Mouse (Mus musculus): ENCODE results near the gene Tet2. TPM values are rescaled to one million over a fixed set of nuclear protein-coding genes. Genes with fewer than 3 reads are reported as not detected.
A peak's percentile ranks its signal among the peaks of the same experiment; 100 is the strongest.

Tet2 gene
- polyA plus RNA-seq, 1 experiment from 2014 or later: 8.2 TPM

DNA sequence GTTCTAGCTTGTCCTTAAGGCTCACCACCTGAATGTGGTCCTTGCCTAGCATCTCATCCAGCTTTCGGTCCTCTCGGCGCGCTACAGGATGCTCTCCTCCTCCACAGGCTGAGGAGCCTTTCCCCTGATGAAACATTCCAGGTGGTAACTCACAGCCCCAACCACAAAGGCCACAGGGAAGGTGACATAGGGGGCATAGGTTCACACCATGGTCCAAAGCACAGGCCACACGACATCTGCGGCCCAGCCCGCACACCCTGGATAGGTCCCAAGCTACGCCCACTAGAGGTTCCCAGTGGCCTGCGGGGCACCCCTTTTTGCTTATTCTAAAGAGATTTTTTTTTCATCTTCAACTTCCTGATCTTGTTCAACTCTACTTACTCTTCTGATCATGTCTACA lies 34.7 kb upstream of the Tet2 start:
- ATAC-seq (replicated peaks; ENCODE audit: low FRiP score): no peak
- 88% methylated on average over 9 of the region's 9 CpGs for WGBS

DNA sequence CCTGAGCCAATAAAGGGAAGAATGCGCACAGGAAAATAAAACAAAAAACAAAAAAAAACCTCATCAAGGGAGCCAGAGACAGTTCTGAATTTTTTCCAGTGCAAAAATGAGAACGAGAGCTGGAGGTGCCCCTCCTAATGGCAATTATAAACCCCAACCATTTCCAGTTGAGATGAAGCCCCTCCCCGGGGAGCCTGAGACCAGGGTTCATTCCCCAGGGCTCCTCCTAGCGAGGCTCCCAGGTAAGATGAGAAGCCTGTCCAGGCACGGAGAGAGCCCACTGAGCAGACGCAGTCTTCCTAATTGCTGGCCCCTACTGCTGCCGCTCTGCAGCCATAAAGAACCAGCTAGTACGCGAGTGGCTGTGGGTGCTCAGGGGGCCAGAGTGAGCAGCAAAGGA lies 34.2 kb upstream of the Tet2 start:
- Histone ChIP-seq H3K4me2 (no peak overlapping the region), H3K27me3 (replicated peaks; ENCODE audit: control insufficient read depth, insufficient read depth, low read length) (no peaks in the 10 kb centered on the region), H3K4me3 (ENCODE audit: low read depth, low read length) (no peak overlapping the region), H3K9ac (ENCODE audit: low read depth, low read length) (no peak overlapping the region), H3K4me1 (replicated peaks; ENCODE audit: control insufficient read depth, insufficient read depth, low read length) (no peaks in the 10 kb centered on the region), H3K27ac (ENCODE audit: low read depth, low read length) (no peak overlapping the region), H3K36me3 (ENCODE audit: control insufficient read depth, insufficient read depth, low read length) (no peaks in the 10 kb centered on the region), H3K9me3 (ENCODE audit: control insufficient read depth, low read length) (no peaks in the 10 kb centered on the region)
- ATAC-seq (replicated peaks; ENCODE audit: low FRiP score) (no peak), DNase-seq (ENCODE audit: low spot score) (no peak)
- WGBS: 67% methylated on average over 9 of the region's 9 CpGs

More for the DNA sequence above, 34.7 kb upstream of the Tet2 start:
- no peaks in the 10 kb centered on the region for H3K36me3 ChIP-seq (ENCODE audit: control insufficient read depth, insufficient read depth, low read length)
- H3K27me3 ChIP-seq (replicated peaks; ENCODE audit: control insufficient read depth, insufficient read depth, low read length): no peaks in the 10 kb centered on the region
- H3K4me2 ChIP-seq: no peak overlapping the region
- DNase-seq (ENCODE audit: low spot score): no peak
- H3K9me3 ChIP-seq (ENCODE audit: control insufficient read depth, low read length): no peaks in the 10 kb centered on the region
- H3K4me1 ChIP-seq (replicated peaks; ENCODE audit: control insufficient read depth, insufficient read depth, low read length): no peaks in the 10 kb centered on the region
- H3K4me3 ChIP-seq (ENCODE audit: low read depth, low read length): no peak overlapping the region
- H3K9ac ChIP-seq (ENCODE audit: low read depth, low read length): no peak overlapping the region
- no peak overlapping the region for H3K27ac ChIP-seq (ENCODE audit: low read depth, low read length)

DNA sequence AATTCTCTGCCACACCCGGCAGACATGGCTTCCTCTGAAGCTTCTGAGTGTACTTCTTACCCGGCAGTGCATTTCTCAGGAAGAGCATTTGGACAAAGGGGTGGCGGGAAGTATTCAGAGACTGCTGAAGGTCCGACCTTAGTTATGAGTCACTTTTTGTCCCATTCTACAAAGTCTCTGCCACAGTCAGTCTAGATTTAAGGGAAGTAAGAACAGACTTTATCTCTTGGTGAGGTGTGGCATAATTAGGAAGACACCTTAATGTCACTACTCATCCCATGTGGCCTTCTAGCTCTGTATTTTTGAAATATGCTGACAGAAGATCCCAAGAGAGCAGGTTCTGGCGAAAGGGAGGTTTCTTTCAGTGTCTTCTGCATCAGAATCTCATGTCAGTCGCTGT lies 30.0 kb upstream of the Tet2 start:
- Histone ChIP-seq H3K4me1 (replicated peaks; ENCODE audit: control insufficient read depth, insufficient read depth, low read length) (no peaks in the 10 kb centered on the region), H3K27ac (ENCODE audit: low read depth, low read length) (no peak overlapping the region), H3K4me3 (ENCODE audit: low read depth, low read length) (no peak overlapping the region), H3K27me3 (replicated peaks; ENCODE audit: control insufficient read depth, insufficient read depth, low read length) (no peaks in the 10 kb centered on the region), H3K9ac (ENCODE audit: low read depth, low read length) (no peak overlapping the region), H3K9me3 (ENCODE audit: control insufficient read depth, low read length) (no peaks in the 10 kb centered on the region), H3K36me3 (ENCODE audit: control insufficient read depth, insufficient read depth, low read length) (no peaks in the 10 kb centered on the region), H3K4me2 (no peak overlapping the region)
- DNase-seq (ENCODE audit: low spot score) (no peak), ATAC-seq (replicated peaks; ENCODE audit: low FRiP score) (no peak)
- 69% methylated on average over 6 of the region's 6 CpGs for WGBS

DNA sequence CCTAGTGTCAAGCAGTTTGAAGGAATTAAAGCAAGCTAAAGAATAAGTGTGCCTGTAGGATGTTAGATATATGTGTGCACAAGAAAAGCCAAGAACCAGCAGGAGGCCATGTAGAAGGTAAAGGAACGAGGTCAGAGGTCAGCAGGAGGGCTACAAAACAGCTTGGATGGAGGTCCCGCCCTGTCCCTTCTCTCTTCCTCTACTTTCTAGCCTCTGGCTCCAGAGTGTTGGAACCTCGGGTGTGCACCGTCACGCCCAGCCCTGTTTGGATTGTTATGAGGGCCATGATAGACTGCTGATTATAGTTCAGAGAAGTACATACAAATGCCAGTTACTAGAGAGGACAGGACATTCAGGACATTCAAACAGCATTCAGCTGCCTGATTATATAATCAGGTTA lies 27.0 kb upstream of the Tet2 start:
- H3K27ac ChIP-seq (ENCODE audit: low read depth, low read length): no peak overlapping the region
- ATAC-seq (replicated peaks; ENCODE audit: low FRiP score): no peak
- H3K36me3 ChIP-seq (ENCODE audit: control insufficient read depth, insufficient read depth, low read length): no peaks in the 10 kb centered on the region
- no peaks in the 10 kb centered on the region for H3K27me3 ChIP-seq (replicated peaks; ENCODE audit: control insufficient read depth, insufficient read depth, low read length)
- no peak overlapping the region for H3K4me3 ChIP-seq (ENCODE audit: low read depth, low read length)
- H3K9me3 ChIP-seq (ENCODE audit: control insufficient read depth, low read length): no peaks in the 10 kb centered on the region
- WGBS: 75% methylated on average over 5 of the region's 5 CpGs
- H3K4me2 ChIP-seq: no peak overlapping the region
- DNase-seq (ENCODE audit: low spot score): no peak
- no peak overlapping the region for H3K9ac ChIP-seq (ENCODE audit: low read depth, low read length)
- no peaks in the 10 kb centered on the region for H3K4me1 ChIP-seq (replicated peaks; ENCODE audit: control insufficient read depth, insufficient read depth, low read length)

DNA sequence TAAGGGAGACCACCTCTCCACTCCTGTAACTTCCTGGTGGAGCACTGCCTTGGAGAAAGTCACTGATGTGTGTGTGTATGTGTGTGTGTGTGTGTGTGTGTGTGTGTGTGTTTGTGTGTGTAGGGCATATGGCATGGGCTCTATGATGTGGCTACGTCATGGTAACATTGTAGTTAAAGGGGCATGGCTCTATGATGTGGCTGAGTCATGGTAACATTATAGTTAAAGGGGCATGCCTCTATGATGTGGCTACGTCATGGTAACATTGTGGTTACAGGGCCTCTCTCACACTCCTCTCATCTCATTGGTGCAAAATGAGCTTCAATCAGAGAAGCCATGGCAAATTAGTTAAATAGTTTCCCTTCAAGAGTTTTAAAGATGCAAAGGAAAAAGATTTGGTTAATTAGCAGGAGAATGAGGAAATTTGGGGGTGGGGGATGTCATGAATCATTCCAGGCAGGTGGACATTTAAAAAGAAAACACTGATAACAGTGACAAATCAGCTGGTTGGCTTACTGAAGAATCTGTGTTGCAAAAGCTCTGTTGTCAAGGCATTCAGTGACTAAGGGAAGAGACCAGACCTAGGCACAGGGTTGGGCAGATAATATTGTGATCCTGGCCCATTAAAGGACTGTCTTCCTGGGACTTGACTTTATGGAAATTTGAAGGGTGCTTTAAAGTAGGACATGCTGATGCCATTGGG lies 18.7 kb upstream of the Tet2 start:
- Histone ChIP-seq H3K9ac (ENCODE audit: low read depth, low read length) (no peak overlapping the region), H3K9me3 (ENCODE audit: control insufficient read depth, low read length) (no peaks in the 10 kb centered on the region)
- ATAC-seq (replicated peaks; ENCODE audit: low FRiP score): peak; percentile 23

DNA sequence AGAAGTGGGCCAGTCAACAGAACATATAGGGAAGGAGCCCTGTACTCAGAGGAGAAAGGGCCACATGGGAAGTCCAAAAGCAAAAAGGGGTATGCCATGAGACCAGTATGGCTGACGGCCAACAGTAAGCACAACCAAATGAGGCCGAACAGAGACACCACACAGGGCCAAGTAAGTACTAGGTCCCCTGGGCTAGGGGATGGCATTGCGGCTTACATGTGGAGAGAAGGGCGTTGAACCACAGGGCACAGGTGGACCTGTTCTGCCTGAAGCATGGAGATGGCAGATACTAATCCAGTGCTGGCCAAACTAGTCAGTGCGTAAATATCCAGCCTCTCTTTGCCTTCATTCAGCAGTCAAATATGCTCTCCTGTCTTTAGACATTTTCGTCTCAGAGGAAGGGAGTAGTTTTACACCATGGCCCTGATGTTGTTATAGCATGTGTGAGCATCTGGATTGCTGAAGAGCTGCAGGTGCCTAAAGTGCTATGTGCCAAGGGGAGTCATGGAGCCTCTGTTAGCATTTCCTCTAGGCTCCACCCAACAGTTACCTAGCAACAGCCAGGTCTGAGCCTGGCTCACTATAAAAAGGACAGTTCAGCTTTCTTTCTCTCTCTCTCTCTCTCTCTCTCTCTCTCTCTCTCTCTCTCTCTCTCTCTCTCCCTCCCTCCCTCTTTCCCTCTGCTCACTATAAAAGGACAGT lies 14.6 kb upstream of the Tet2 start:
- WGBS: 87% methylated on average over 6 of the region's 6 CpGs
- H3K4me3 ChIP-seq (ENCODE audit: low read depth, low read length): no peak overlapping the region
- DNase-seq (ENCODE audit: low spot score): no peak
- ATAC-seq (replicated peaks; ENCODE audit: low FRiP score): no peak
- H3K36me3 ChIP-seq (ENCODE audit: control insufficient read depth, insufficient read depth, low read length): no peaks in the 10 kb centered on the region
- no peaks in the 10 kb centered on the region for H3K27me3 ChIP-seq (replicated peaks; ENCODE audit: control insufficient read depth, insufficient read depth, low read length)
- H3K27ac ChIP-seq (ENCODE audit: low read depth, low read length): no peak overlapping the region
- no peak overlapping the region for H3K4me2 ChIP-seq
- no peaks in the 10 kb centered on the region for H3K4me1 ChIP-seq (replicated peaks; ENCODE audit: control insufficient read depth, insufficient read depth, low read length)
- H3K9ac ChIP-seq (ENCODE audit: low read depth, low read length): no peak overlapping the region
- H3K9me3 ChIP-seq (ENCODE audit: control insufficient read depth, low read length): no peaks in the 10 kb centered on the region

More for the DNA sequence above, 18.7 kb upstream of the Tet2 start:
- no peak overlapping the region for H3K4me2 ChIP-seq
- no peaks in the 10 kb centered on the region for H3K27me3 ChIP-seq (replicated peaks; ENCODE audit: control insufficient read depth, insufficient read depth, low read length)
- H3K4me3 ChIP-seq (ENCODE audit: low read depth, low read length): no peak overlapping the region
- H3K27ac ChIP-seq (ENCODE audit: low read depth, low read length): no peak overlapping the region
- no peak for DNase-seq (ENCODE audit: low spot score)
- WGBS: 57% methylated on average over 2 of the region's 2 CpGs
- H3K36me3 ChIP-seq (ENCODE audit: control insufficient read depth, insufficient read depth, low read length): no peaks in the 10 kb centered on the region
- no peaks in the 10 kb centered on the region for H3K4me1 ChIP-seq (replicated peaks; ENCODE audit: control insufficient read depth, insufficient read depth, low read length)

DNA sequence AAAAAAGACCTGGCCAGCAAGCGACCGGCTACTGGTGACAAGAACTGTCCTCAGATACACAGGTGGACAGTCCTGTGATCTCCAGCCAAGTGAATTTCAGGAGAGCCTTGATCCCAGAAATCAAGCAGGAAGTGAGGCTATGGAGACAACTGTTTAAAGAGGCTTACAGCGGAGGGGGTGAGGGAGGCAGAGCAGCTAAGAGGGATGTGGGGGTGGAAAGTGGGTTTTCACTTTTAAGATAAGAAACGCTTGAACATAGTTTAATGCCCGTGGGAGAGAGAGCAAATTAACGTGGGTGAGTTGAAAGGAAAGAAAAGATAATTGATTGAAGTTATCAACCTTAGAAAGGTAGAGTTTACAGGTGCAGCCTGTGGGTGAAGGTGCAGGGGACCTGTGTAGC lies 12.7 kb upstream of the Tet2 start:
- WGBS: 40% methylated on average over 6 of the region's 6 CpGs

DNA sequence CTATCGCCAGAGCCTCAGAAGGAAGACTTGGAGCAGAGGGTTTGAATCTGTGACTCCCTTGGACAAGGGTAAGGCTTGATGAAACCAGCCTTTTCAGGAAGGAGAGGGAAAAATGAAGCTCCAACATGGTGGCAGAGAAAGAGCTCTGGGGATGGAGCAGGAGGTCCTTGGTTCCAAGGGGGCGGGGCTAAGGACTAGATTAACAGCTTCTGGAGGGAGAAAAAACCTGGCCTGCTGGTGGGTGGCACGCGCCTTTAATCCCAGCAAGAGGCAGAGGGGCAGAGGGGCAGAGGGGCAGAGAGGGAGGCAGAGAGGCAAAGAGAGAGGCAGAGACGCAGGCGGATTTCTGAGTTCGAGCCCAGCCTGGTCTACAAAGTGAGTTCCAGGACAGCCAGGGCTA lies 12.2 kb upstream of the Tet2 start:
- Histone ChIP-seq H3K27ac (ENCODE audit: low read depth, low read length) (no peak overlapping the region), H3K9me3 (ENCODE audit: control insufficient read depth, low read length) (no peaks in the 10 kb centered on the region), H3K9ac (ENCODE audit: low read depth, low read length) (no peak overlapping the region), H3K36me3 (ENCODE audit: control insufficient read depth, insufficient read depth, low read length) (no peaks in the 10 kb centered on the region), H3K27me3 (replicated peaks; ENCODE audit: control insufficient read depth, insufficient read depth, low read length) (no peaks in the 10 kb centered on the region), H3K4me1 (replicated peaks; ENCODE audit: control insufficient read depth, insufficient read depth, low read length) (no peaks in the 10 kb centered on the region), H3K4me3 (ENCODE audit: low read depth, low read length) (no peak overlapping the region), H3K4me2 (no peak overlapping the region)
- DNase-seq (ENCODE audit: low spot score) (no peak), ATAC-seq (replicated peaks; ENCODE audit: low FRiP score) (no peak)
- WGBS: 82% methylated on average over 7 of the region's 7 CpGs

More for the DNA sequence above, 12.7 kb upstream of the Tet2 start:
- Histone ChIP-seq H3K36me3 (ENCODE audit: control insufficient read depth, insufficient read depth, low read length) (no peaks in the 10 kb centered on the region), H3K9ac (ENCODE audit: low read depth, low read length) (no peak overlapping the region), H3K9me3 (ENCODE audit: control insufficient read depth, low read length) (no peaks in the 10 kb centered on the region), H3K4me3 (ENCODE audit: low read depth, low read length) (no peak overlapping the region), H3K27me3 (replicated peaks; ENCODE audit: control insufficient read depth, insufficient read depth, low read length) (no peaks in the 10 kb centered on the region), H3K27ac (ENCODE audit: low read depth, low read length) (no peak overlapping the region), H3K4me2 (no peak overlapping the region), H3K4me1 (replicated peaks; ENCODE audit: control insufficient read depth, insufficient read depth, low read length) (no peaks in the 10 kb centered on the region)
- ATAC-seq (replicated peaks; ENCODE audit: low FRiP score) (no peak), DNase-seq (ENCODE audit: low spot score) (no peak)

DNA sequence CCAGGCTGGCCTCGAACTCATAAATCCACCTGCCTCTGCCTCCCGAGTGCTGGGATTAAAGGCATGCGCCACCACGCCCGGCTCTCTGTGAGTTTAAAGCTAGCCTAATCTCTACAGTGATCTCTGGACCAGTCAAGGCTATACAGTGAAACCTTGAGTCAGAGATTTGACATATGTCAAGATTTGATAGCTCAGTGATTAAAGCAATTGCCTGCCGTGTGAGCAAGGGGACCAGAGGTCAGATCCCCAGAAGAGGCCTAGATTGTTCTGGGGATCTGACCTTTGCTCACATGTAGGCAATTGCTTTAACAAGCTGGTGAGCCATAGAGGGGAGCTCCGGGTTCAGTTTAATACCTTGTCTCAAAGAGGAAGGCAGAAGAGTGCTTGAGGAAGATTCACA lies 10.4 kb upstream of the Tet2 start:
- Histone ChIP-seq H3K36me3 (ENCODE audit: control insufficient read depth, insufficient read depth, low read length) (no peaks in the 10 kb centered on the region), H3K27ac (ENCODE audit: low read depth, low read length) (no peak overlapping the region), H3K27me3 (replicated peaks; ENCODE audit: control insufficient read depth, insufficient read depth, low read length) (no peaks in the 10 kb centered on the region), H3K4me1 (replicated peaks; ENCODE audit: control insufficient read depth, insufficient read depth, low read length) (no peaks in the 10 kb centered on the region), H3K4me3 (ENCODE audit: low read depth, low read length) (no peak overlapping the region), H3K9ac (ENCODE audit: low read depth, low read length) (no peak overlapping the region), H3K4me2 (no peak overlapping the region), H3K9me3 (ENCODE audit: control insufficient read depth, low read length) (no peaks in the 10 kb centered on the region)
- no peak for ATAC-seq (replicated peaks; ENCODE audit: low FRiP score)
- WGBS: 82% methylated on average over 7 of the region's 7 CpGs
- DNase-seq (ENCODE audit: low spot score): no peak
